Mouse (Mus musculus) C2C12 (cell line): ENCODE results near the gene Arrb2. TPM values are rescaled to one million over a fixed set of nuclear protein-coding genes. Genes with fewer than 3 reads are reported as not detected.

ENCODE experiments used
- H3K27me3 ChIP-seq: one replicate; pipeline ENCODE4 v1.6.1; 2011; ENCODE audit not compliant: control insufficient read depth, insufficient read depth, insufficient read length
- H3K36me3 ChIP-seq: one replicate; pipeline ENCODE4 v1.6.1; 2011; ENCODE audit not compliant: control insufficient read depth, insufficient read depth
- H3K4me3 ChIP-seq: one replicate; pipeline ENCODE4 v1.5.1; 2011; ENCODE audit warnings: mild to moderate bottlenecking, control low read depth; ENCODE audit not compliant: poor library complexity, insufficient read depth, severe bottlenecking
- H3K79me2 ChIP-seq: one replicate; pipeline ENCODE4 v1.6.1; 2011; ENCODE audit not compliant: control insufficient read depth, insufficient read depth
- H3K79me3 ChIP-seq: one replicate; pipeline ENCODE4 v1.6.1; 2011; ENCODE audit warnings: low read depth, control low read depth
- H3ac ChIP-seq: one replicate; pipeline ENCODE3; 2011; ENCODE audit warnings: low read depth; ENCODE audit not compliant: control insufficient read depth, insufficient read length
- CEBPB ChIP-seq: IDR thresholded peaks from one replicate; pipeline ENCODE4 v1.6.1; 2011; ENCODE audit warnings: low read depth, mild to moderate bottlenecking, control low read depth, moderate library complexity
- CTCF ChIP-seq: IDR thresholded peaks from one replicate; pipeline ENCODE4 v1.5.1; 2011; ENCODE audit not compliant: control insufficient read depth, insufficient read depth, insufficient read length
- FOSL1 ChIP-seq: IDR thresholded peaks from one replicate; pipeline ENCODE4 v1.8.0; 2011; ENCODE audit warnings: mild to moderate bottlenecking, low read length; ENCODE audit not compliant: poor library complexity, insufficient read depth, severe bottlenecking
- MAX ChIP-seq: IDR thresholded peaks from one replicate; pipeline ENCODE4 v1.6.1; 2011; ENCODE audit warnings: mild to moderate bottlenecking, control low read depth
- MYOD1 ChIP-seq: IDR thresholded peaks from one replicate; pipeline ENCODE4 v1.6.1; 2011; ENCODE audit warnings: low read depth; ENCODE audit not compliant: control insufficient read depth, insufficient read length
- MYOG ChIP-seq: IDR thresholded peaks from one replicate; pipeline ENCODE4 v1.6.1; 2011; ENCODE audit not compliant: control insufficient read depth, insufficient read length; ENCODE audit errors: extremely low read depth
- USF1 ChIP-seq: IDR thresholded peaks from one replicate; pipeline ENCODE4 v1.6.1; 2011; ENCODE audit warnings: low read depth, mild to moderate bottlenecking, control low read depth, moderate library complexity
- microRNA-seq: library from miRNA; unstranded; fragments of <30 nt; microRNA quantifications from one replicate; pipeline ENCODE4, GENCODE M21; 2019; ENCODE audit warnings: borderline microRNAs expressed
- polyA plus RNA-seq: library from polyadenylated mRNA; unstranded; fragments of >200 nt; fragmentation: generic; extraction: Trizol; gene quantifications from one replicate; pipeline ENCODE4 v1.2.1, GENCODE M21; 2012; ENCODE audit warnings: missing spikeins

The Arrb2 gene
- polyA plus RNA-seq, 1 experiment, result 27.6 TPM

- H3ac ChIP-seq, result no peak overlapping the region
- TF ChIP-seq MYOD1, result no peak
- no peak for TF ChIP-seq MYOG
- TF ChIP-seq CTCF, result no peak
- TF ChIP-seq CEBPB, result no peak
- TF ChIP-seq FOSL1, result no peak
- TF ChIP-seq MAX, result no peak
- no peak for TF ChIP-seq USF1
- no peaks in the 10 kb centered on the region for H3K27me3 ChIP-seq
- H3K4me3 ChIP-seq, result no peak overlapping the region
- H3K79me2 ChIP-seq, result no peaks in the 10 kb centered on the region
- H3K36me3 ChIP-seq, result no peaks in the 10 kb centered on the region
- H3K79me3 ChIP-seq, result no peaks in the 10 kb centered on the region
Observed at GRCm38 (mm10) chr11:70489684-70490083, 57.2 kb downstream of the Arrb2 start.

Small RNAs within 50 kb of the gene (microRNA-seq; reads per million reads assigned to microRNA genes)
- gene Mir7115, result 0.44 reads per million, percentile 6 among the genes with 10 or more reads in this experiment

Other genes starting within 250 kb of the Arrb2 start
- 145 TPM for gene Slc16a11, start 219.9 kb upstream of the Arrb2 start, polyA plus RNA-seq
- gene Slc16a13, start 211.6 kb upstream of the Arrb2 start, polyA plus RNA-seq, result 22.0 TPM
- 9.3 TPM for gene Bcl6b, start 202.8 kb upstream of the Arrb2 start, polyA plus RNA-seq
- gene 0610010K14Rik, start 194.7 kb upstream of the Arrb2 start, polyA plus RNA-seq, result 91.7 TPM
- 10.8 TPM for gene Gm21988, start 192.8 kb upstream of the Arrb2 start, polyA plus RNA-seq
- 300 TPM for gene Rnasek, start 192.8 kb upstream of the Arrb2 start, polyA plus RNA-seq
- gene Alox12, start 177.3 kb upstream of the Arrb2 start, polyA plus RNA-seq, result 0.47 TPM
- 0.04 TPM for gene Alox12e, start 110.0 kb upstream of the Arrb2 start, polyA plus RNA-seq
- gene Alox15, start 80.6 kb upstream of the Arrb2 start, polyA plus RNA-seq, result not detected
- gene Pelp1, start 22.6 kb upstream of the Arrb2 start, polyA plus RNA-seq, result 40.6 TPM
- gene Med11, start 19.3 kb downstream of the Arrb2 start, polyA plus RNA-seq, result 46.2 TPM
- 0.04 TPM for gene Zmynd15, start 26.8 kb downstream of the Arrb2 start, polyA plus RNA-seq
- 0.19 TPM for gene Cxcl16, start 27.3 kb downstream of the Arrb2 start, polyA plus RNA-seq
- not detected for gene Tm4sf5, start 72.6 kb downstream of the Arrb2 start, polyA plus RNA-seq
- not detected for gene Vmo1, start 82.0 kb downstream of the Arrb2 start, polyA plus RNA-seq
- not detected for gene Gltpd2, start 86.6 kb downstream of the Arrb2 start, polyA plus RNA-seq
- 658 TPM for gene Psmb6, start 92.7 kb downstream of the Arrb2 start, polyA plus RNA-seq
- not detected for gene Gm40193, start 100.3 kb downstream of the Arrb2 start, polyA plus RNA-seq
- gene Pld2, start 107.4 kb downstream of the Arrb2 start, polyA plus RNA-seq, result 9.3 TPM
- 34.5 TPM for gene Mink1, start 130.2 kb downstream of the Arrb2 start, polyA plus RNA-seq
- not detected for gene 4930544D05Rik, start 183.2 kb downstream of the Arrb2 start, polyA plus RNA-seq
- 0.08 TPM for gene Chrne, start 186.6 kb downstream of the Arrb2 start, polyA plus RNA-seq
- gene Gp1ba, start 206.5 kb downstream of the Arrb2 start, polyA plus RNA-seq, result 0.13 TPM
- gene Rnf167, start 214.6 kb downstream of the Arrb2 start, polyA plus RNA-seq, result 9.0 TPM
- 136 TPM for gene Slc25a11, start 214.8 kb downstream of the Arrb2 start, polyA plus RNA-seq
- gene Pfn1, start 222.0 kb downstream of the Arrb2 start, polyA plus RNA-seq, result 4,207 TPM
- gene Eno3, start 224.6 kb downstream of the Arrb2 start, polyA plus RNA-seq, result 1,151 TPM
- 75.4 TPM for gene Spag7, start 236.8 kb downstream of the Arrb2 start, polyA plus RNA-seq